Mouse (Mus musculus) hindbrain, embryonic 14.5 days (tissue): ENCODE measurements at regions not wholly inside any gene's neighbourhood (a gene's known extent, or its start where the extent isn't known, plus 50 kb on each side); places are given as distances from the start of the nearest gene placed in this dataset.

Experiments
- ATAC-seq: fragments of 200-750 bp; cut with Nextera tagmentation; 2 replicates; pipeline ENCODE4 v1.8.0; 2017; ENCODE audit warnings: moderate number of reproducible peaks, mild to moderate bottlenecking, moderate TSS enrichment, moderate library complexity; ENCODE audit not compliant: low FRiP score
- DNase-seq: peaks from one replicate; pipeline ENCODE4 v3.0.0-alpha.2; 2015; ENCODE audit warnings: low spot score
- H3K27ac ChIP-seq: fragments of 300-500 bp; sonication (generic); 2 replicates; pipeline ENCODE4 v1.5.1; 2014; ENCODE audit warnings: mild to moderate bottlenecking, moderate library complexity
- H3K27me3 ChIP-seq: fragments of 300-500 bp; sonication (generic); 2 replicates; pipeline ENCODE4 v1.6.1; 2014; ENCODE audit warnings: mild to moderate bottlenecking, low read length, mixed read lengths; ENCODE audit not compliant: control insufficient read depth, insufficient read depth
- H3K36me3 ChIP-seq: fragments of 300-500 bp; sonication (generic); replicated peaks from 2 replicates; pipeline ENCODE4 v1.6.1; 2014; ENCODE audit not compliant: control insufficient read depth, insufficient read depth
- H3K4me1 ChIP-seq: fragments of 300-500 bp; sonication (generic); replicated peaks from 2 replicates; pipeline ENCODE4 v1.6.1; 2014; ENCODE audit warnings: antibody characterized with exemption, low read length, mixed read lengths; ENCODE audit not compliant: control insufficient read depth, insufficient read depth
- H3K4me2 ChIP-seq: fragments of 300-500 bp; sonication (generic); replicated peaks from 2 replicates; pipeline ENCODE4 v1.6.1; 2014; ENCODE audit warnings: mild to moderate bottlenecking, moderate library complexity
- H3K4me3 ChIP-seq: fragments of 300-500 bp; sonication (generic); replicated peaks from 2 replicates; pipeline ENCODE4 v1.5.1; 2014; ENCODE audit warnings: mild to moderate bottlenecking, low read length
- H3K9ac ChIP-seq: fragments of 300-500 bp; sonication (generic); 2 replicates; pipeline ENCODE4 v1.6.1; 2014
- H3K9me3 ChIP-seq: fragments of 300-500 bp; sonication (generic); 2 replicates; pipeline ENCODE4 v1.6.1; 2016; ENCODE audit warnings: low read length; ENCODE audit not compliant: control insufficient read depth
- WGBS: fragments of 180-500 bp; shearing (Covaris S2); extraction: QIAGEN DNeasy Blood & Tissue Kit; methylation state at CpG from one replicate; pipeline ENCODE4 v1.1.7; 2014; 5-methylcytosine and 5-hydroxymethylcytosine counted together

DNA sequence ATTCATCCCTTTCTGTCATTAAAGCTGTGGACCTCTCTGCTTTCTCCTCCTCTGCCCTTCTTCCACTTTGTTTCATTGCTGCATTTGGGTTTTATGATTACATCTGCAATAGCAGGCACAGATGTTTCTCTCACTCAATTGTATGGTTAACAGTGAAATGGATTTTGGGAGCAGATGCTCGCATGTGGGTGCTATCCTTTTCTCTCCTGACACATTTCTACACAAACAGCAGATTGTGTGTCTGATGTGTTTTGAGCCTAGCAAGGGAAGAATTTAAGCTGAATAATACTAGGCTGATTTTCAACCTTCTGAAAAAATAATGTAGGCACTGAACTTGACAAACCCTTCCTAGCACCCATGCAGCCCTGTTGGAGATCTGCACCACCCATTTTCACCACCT, 56.9 kb upstream of the Ldoc1 start:
- Histone ChIP-seq H3K4me3 (no peak overlapping the region), H3K9me3 (no peaks in the 10 kb centered on the region), H3K27me3 (no peaks in the 10 kb centered on the region), H3K36me3 (no peaks in the 10 kb centered on the region), H3K4me1 (no peaks in the 10 kb centered on the region), H3K9ac (no peak overlapping the region), H3K4me2 (no peak overlapping the region), H3K27ac (no peak overlapping the region)
- 70% methylated on average over 1 of the region's 1 CpGs for WGBS
- DNase-seq (no peak), ATAC-seq (no peak)

DNA sequence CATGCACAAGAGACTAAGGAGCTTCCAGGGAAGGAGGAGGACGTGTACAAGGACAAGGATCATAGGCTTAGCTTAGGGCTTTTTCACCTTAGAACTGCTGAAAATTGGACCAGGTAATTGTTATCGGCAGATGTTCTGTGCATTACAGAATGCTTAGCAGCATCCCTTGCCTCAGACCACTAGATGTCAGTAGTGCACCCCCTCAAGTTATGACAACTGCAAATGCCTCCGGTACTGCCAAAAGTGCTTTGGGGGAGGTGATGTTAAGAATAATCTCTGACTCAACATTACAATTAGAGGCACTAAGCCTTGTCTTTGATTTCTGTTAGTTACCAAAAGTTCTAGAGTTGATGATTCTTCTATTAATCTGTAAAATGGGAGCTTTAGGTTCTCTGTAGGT, 56.2 kb upstream of the Ldoc1 start:
- DNase-seq (peak; percentile 63), ATAC-seq (no peak)
- Histone ChIP-seq H3K27ac (no peak overlapping the region), H3K4me1 (no peaks in the 10 kb centered on the region), H3K9ac (no peak overlapping the region), H3K36me3 (no peaks in the 10 kb centered on the region), H3K27me3 (no peaks in the 10 kb centered on the region), H3K9me3 (no peaks in the 10 kb centered on the region), H3K4me3 (no peak overlapping the region), H3K4me2 (no peak overlapping the region)
- WGBS: 45% methylated on average over 3 of the region's 3 CpGs
